Mouse (Mus musculus) testis, adult 2 months (tissue): ENCODE data around the gene Hnf4a. TPM values are rescaled to one million over a fixed set of nuclear protein-coding genes. Genes with fewer than 3 reads are reported as not detected.

Experiments
- H3K27ac ChIP-seq: fragments of 200-500 bp; 2 replicates; pipeline ENCODE4 v1.5.1; 2012; ENCODE audit warnings: low read depth, low read length; ENCODE audit not compliant: control insufficient read depth, insufficient read depth
- H3K27me3 ChIP-seq: fragments of 200-500 bp; 2 replicates; pipeline ENCODE4 v1.6.1; 2012; ENCODE audit warnings: mild to moderate bottlenecking, low read length, moderate library complexity; ENCODE audit not compliant: control insufficient read depth, insufficient read depth
- H3K36me3 ChIP-seq: fragments of 200-500 bp; 2 replicates; pipeline ENCODE4 v1.6.1; 2012; ENCODE audit warnings: mild to moderate bottlenecking, low read length; ENCODE audit not compliant: control insufficient read depth, insufficient read depth
- H3K4me1 ChIP-seq: fragments of 200-500 bp; 2 replicates; pipeline ENCODE4 v1.6.1; 2012; ENCODE audit warnings: low read length; ENCODE audit not compliant: control insufficient read depth, insufficient read depth
- H3K4me3 ChIP-seq: fragments of 200-500 bp; 2 replicates; pipeline ENCODE4 v1.5.1; 2012; ENCODE audit warnings: low read depth, mild to moderate bottlenecking, low read length, moderate library complexity, mixed read lengths; ENCODE audit not compliant: control insufficient read depth
- CTCF ChIP-seq: fragments of 200-500 bp; IDR thresholded peaks from 2 replicates; pipeline ENCODE4 v1.5.1; 2012; ENCODE audit warnings: low read depth, mild to moderate bottlenecking, inconsistent platforms, low read length, moderate library complexity; ENCODE audit not compliant: control insufficient read depth, insufficient read depth, insufficient replicate concordance
- POLR2A ChIP-seq: fragments of 200-500 bp; IDR thresholded peaks from 2 replicates; pipeline ENCODE4 v1.6.1; 2012; ENCODE audit warnings: low read depth, mild to moderate bottlenecking, inconsistent platforms, low read length, moderate library complexity; ENCODE audit not compliant: control insufficient read depth
- polyA plus RNA-seq: library from polyadenylated mRNA; depleted of rRNA; stranded (reverse); fragments of >200 nt; gene quantifications from 2 replicates; pipeline ENCODE4 v1.2.3, GENCODE M21; 2012

The Hnf4a gene
- polyA plus RNA-seq, 1 experiment: 0.10 TPM

GRCm38 (mm10) chr2:163539321-163540040 is 32.9 kb downstream of the Hnf4a start:
- TF ChIP-seq CTCF (no peak), POLR2A (no peak)
- H3K4me3 ChIP-seq: no peak overlapping the region

GRCm38 (mm10) chr2:163540231-163541117 is 33.9 kb downstream of the Hnf4a start:
- Histone ChIP-seq H3K27me3 (no peaks in the 10 kb centered on the region), H3K4me3 (no peak overlapping the region), H3K4me1 (no peaks in the 10 kb centered on the region), H3K36me3 (no peaks in the 10 kb centered on the region), H3K27ac (no peak overlapping the region)
- no peak for TF ChIP-seq CTCF
- TF ChIP-seq POLR2A: no peak

More at GRCm38 (mm10) chr2:163539321-163540040, 32.9 kb downstream of the Hnf4a start:
- Histone ChIP-seq H3K27ac (no peak overlapping the region), H3K36me3 (no peaks in the 10 kb centered on the region), H3K4me1 (peaks cover 4% of the 10 kb centered on the region), H3K27me3 (no peaks in the 10 kb centered on the region)

- H3K27ac ChIP-seq: no peak overlapping the region
- H3K4me1 ChIP-seq: no peaks in the 10 kb centered on the region
- no peaks in the 10 kb centered on the region for H3K36me3 ChIP-seq
- no peak overlapping the region for H3K4me3 ChIP-seq
- TF ChIP-seq POLR2A: no peak
- TF ChIP-seq CTCF: no peak
- H3K27me3 ChIP-seq: no peaks in the 10 kb centered on the region
These were observed 35.1 kb downstream of the Hnf4a start for GRCm38 (mm10) chr2:163541568-163542182.

GRCm38 (mm10) chr2:163542674-163543073 is 36.1 kb downstream of the Hnf4a start:
- no peaks in the 10 kb centered on the region for H3K36me3 ChIP-seq
- no peaks in the 10 kb centered on the region for H3K27me3 ChIP-seq
- no peak overlapping the region for H3K4me3 ChIP-seq
- TF ChIP-seq CTCF: no peak
- no peak for TF ChIP-seq POLR2A
- H3K4me1 ChIP-seq: no peaks in the 10 kb centered on the region
- H3K27ac ChIP-seq: no peak overlapping the region

GRCm38 (mm10) chr2:163546623-163547318 is 40.2 kb downstream of the Hnf4a start:
- Histone ChIP-seq H3K27me3 (no peaks in the 10 kb centered on the region), H3K4me3 (no peak overlapping the region), H3K27ac (no peak overlapping the region), H3K36me3 (no peaks in the 10 kb centered on the region), H3K4me1 (no peaks in the 10 kb centered on the region)
- TF ChIP-seq POLR2A (no peak), CTCF (no peak)

GRCm38 (mm10) chr2:163548822-163549221 is 42.2 kb downstream of the Hnf4a start:
- H3K27me3 ChIP-seq: no peaks in the 10 kb centered on the region
- TF ChIP-seq CTCF (no peak), POLR2A (no peak)
- H3K27ac ChIP-seq: no peak overlapping the region
- H3K36me3 ChIP-seq: no peaks in the 10 kb centered on the region
- H3K4me3 ChIP-seq: no peak overlapping the region
- no peaks in the 10 kb centered on the region for H3K4me1 ChIP-seq
